Mouse (Mus musculus) forebrain, embryonic 15.5 days (tissue): ENCODE data around the gene B3galt1. TPM values are rescaled to one million over a fixed set of nuclear protein-coding genes. Genes with fewer than 3 reads are reported as not detected.
A peak's percentile ranks its signal among the peaks of the same experiment; 100 is the strongest.

ENCODE experiments used
- ATAC-seq: fragments of 200-750 bp; cut with Nextera tagmentation; replicated peaks from 2 replicates; pipeline ENCODE4 v1.8.0; 2017; ENCODE audit warnings: mild to moderate bottlenecking, moderate TSS enrichment, moderate library complexity
- H3K27ac ChIP-seq: fragments of 300-500 bp; sonication (generic); replicated peaks from 2 replicates; pipeline ENCODE4 v1.5.1; 2015; ENCODE audit warnings: mild to moderate bottlenecking, inconsistent platforms
- H3K27me3 ChIP-seq: fragments of 300-500 bp; sonication (generic); 2 replicates; pipeline ENCODE4 v1.6.1; 2015; ENCODE audit warnings: inconsistent platforms
- H3K36me3 ChIP-seq: fragments of 300-500 bp; sonication (generic); 2 replicates; pipeline ENCODE4 v1.6.1; 2015; ENCODE audit warnings: mild to moderate bottlenecking, inconsistent platforms
- H3K4me1 ChIP-seq: fragments of 300-500 bp; sonication (generic); 2 replicates; pipeline ENCODE4 v1.6.1; 2015; ENCODE audit warnings: inconsistent platforms
- H3K4me2 ChIP-seq: fragments of 300-500 bp; sonication (generic); replicated peaks from 2 replicates; pipeline ENCODE4 v1.6.1; 2015; ENCODE audit warnings: mild to moderate bottlenecking, inconsistent platforms
- H3K4me3 ChIP-seq: fragments of 300-500 bp; sonication (generic); 2 replicates; pipeline ENCODE4 v1.5.1; 2015; ENCODE audit warnings: mild to moderate bottlenecking, inconsistent platforms
- H3K9ac ChIP-seq: fragments of 300-500 bp; sonication (generic); replicated peaks from 2 replicates; pipeline ENCODE4 v1.6.1; 2015; ENCODE audit warnings: mild to moderate bottlenecking, inconsistent platforms
- H3K9me3 ChIP-seq: fragments of 300-500 bp; sonication (generic); 2 replicates; pipeline ENCODE4 v1.6.1; 2016; ENCODE audit warnings: inconsistent platforms
- WGBS: fragments of 180-500 bp; shearing (Covaris S2); methylation state at CpG from one replicate; pipeline ENCODE4 v1.1.7; 2015; ENCODE audit warnings: mixed read lengths; 5-methylcytosine and 5-hydroxymethylcytosine counted together
- polyA plus RNA-seq: library from polyadenylated mRNA; unstranded; fragments of >200 nt; fragmentation: Nextera tagmentation; extraction: Ambion mirVana; gene quantifications from 2 replicates; pipeline ENCODE4 v1.2.1, GENCODE M21; 2015

Gene B3galt1
- polyA plus RNA-seq, 1 experiment from 2014 or later, result 56.0 TPM

DNA sequence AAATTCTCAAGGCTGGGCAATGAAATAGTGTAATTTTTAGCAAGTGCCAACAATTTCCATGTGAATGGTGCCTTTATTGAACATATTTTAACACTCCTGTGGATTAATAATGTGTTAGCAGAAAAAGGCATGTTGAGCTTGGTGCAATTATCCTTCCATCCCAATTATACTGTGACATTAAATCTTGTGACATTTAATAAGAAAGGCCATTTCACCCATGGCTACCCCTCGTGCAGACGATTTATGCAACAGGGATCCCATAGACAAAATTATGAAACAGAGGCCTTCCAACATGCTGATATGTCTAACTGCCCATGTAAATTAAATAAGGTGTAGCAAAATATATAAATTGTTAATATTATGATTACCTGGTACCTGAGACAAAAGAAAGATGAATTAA is 293.3 kb downstream of the B3galt1 start:
- Histone ChIP-seq H3K9ac (no peak overlapping the region), H3K4me2 (no peak overlapping the region), H3K36me3 (no peaks in the 10 kb centered on the region), H3K9me3 (no peaks in the 10 kb centered on the region), H3K4me1 (no peaks in the 10 kb centered on the region), H3K27ac (no peak overlapping the region), H3K4me3 (no peak overlapping the region), H3K27me3 (no peaks in the 10 kb centered on the region)
- no peak for ATAC-seq
- 51% methylated on average over 2 of the region's 2 CpGs for WGBS

DNA sequence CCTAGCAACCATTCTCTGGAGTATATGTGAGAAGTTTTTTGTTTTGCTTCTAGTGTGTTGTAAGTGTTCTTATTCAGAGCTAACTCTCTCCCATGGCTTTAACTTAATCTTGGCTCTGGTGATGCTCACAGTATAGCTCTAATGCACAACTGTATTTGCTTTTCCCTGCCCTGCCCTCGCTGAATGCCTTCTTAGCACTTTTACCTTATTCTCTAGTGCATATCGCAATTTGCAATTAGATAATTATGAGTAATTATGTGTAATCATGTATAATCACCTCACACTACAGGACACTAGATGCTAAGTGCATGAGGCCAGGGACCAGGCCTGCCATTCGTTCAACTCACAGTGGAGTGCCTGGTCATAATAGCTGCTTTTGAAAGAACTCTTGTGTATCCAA is 307.7 kb downstream of the B3galt1 start:
- no peak overlapping the region for H3K9ac ChIP-seq
- H3K4me3 ChIP-seq, result no peak overlapping the region
- ATAC-seq, result peak; percentile 43; the same call in 1 of the 2 replicates
- H3K9me3 ChIP-seq, result no peaks in the 10 kb centered on the region
- H3K27me3 ChIP-seq, result no peaks in the 10 kb centered on the region
- no peak overlapping the region for H3K27ac ChIP-seq
- no peaks in the 10 kb centered on the region for H3K36me3 ChIP-seq
- WGBS, result 38% methylated on average over 3 of the region's 3 CpGs
- no peak overlapping the region for H3K4me2 ChIP-seq
- no peaks in the 10 kb centered on the region for H3K4me1 ChIP-seq

DNA sequence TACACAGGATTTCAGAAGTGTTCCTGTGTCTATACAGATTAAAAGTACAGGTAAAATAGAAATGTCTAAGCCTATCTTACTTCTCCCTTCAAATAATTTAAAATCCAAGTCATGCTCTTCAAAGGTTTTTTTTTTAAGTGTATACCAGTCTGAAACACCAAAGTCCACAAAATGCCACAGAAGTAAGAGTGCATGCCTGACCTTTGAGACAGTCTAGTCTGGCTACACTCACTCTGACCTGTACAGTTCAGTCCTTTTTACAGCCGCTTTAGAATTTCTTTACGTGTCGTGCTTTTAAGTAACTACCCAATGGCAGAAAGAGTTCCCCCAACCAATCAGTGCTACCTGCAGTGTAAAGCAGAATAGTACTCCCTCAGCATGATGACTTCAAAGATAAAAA is 314.2 kb downstream of the B3galt1 start:
- 84% methylated on average over 3 of the region's 3 CpGs for WGBS
- no peaks in the 10 kb centered on the region for H3K9me3 ChIP-seq
- no peak overlapping the region for H3K4me3 ChIP-seq
- H3K4me2 ChIP-seq, result no peak overlapping the region
- no peaks in the 10 kb centered on the region for H3K27me3 ChIP-seq
- H3K4me1 ChIP-seq, result no peaks in the 10 kb centered on the region
- no peak overlapping the region for H3K9ac ChIP-seq
- no peak for ATAC-seq
- H3K27ac ChIP-seq, result no peak overlapping the region
- no peaks in the 10 kb centered on the region for H3K36me3 ChIP-seq

DNA sequence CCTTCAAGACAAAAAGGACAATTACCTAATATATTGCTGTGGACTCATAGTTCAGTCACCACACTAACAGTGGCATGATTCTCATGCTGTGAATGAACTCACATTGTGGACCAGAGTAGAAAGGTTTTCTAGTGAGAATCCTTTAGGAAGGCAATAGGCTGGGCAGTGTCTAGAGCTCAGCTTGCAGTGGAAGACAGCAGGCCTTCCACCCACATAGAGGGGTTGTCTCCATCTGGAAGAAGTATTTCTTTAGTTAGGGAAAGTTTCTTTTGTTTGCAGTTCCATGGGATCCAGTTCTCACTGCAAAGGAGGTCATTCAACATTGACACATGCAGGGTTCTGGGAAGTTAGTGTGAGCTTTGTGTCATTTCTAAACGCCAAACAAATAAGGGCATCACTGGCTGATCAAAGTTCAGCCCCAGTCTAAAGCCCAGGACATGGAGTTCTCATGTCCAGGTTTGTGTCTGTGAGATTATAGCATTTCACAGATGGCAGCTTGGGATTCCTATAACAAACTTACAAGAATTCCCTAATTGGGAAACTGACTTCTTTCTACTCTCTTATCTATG is 316.1 kb downstream of the B3galt1 start:
- no peak for ATAC-seq
- no peak overlapping the region for H3K4me3 ChIP-seq
- H3K27ac ChIP-seq, result no peak overlapping the region
- no peaks in the 10 kb centered on the region for H3K27me3 ChIP-seq
- WGBS, result 80% methylated on average over 1 of the region's 1 CpGs
- no peak overlapping the region for H3K9ac ChIP-seq
- no peak overlapping the region for H3K4me2 ChIP-seq
- no peaks in the 10 kb centered on the region for H3K36me3 ChIP-seq
- no peaks in the 10 kb centered on the region for H3K9me3 ChIP-seq
- H3K4me1 ChIP-seq, result no peaks in the 10 kb centered on the region

DNA sequence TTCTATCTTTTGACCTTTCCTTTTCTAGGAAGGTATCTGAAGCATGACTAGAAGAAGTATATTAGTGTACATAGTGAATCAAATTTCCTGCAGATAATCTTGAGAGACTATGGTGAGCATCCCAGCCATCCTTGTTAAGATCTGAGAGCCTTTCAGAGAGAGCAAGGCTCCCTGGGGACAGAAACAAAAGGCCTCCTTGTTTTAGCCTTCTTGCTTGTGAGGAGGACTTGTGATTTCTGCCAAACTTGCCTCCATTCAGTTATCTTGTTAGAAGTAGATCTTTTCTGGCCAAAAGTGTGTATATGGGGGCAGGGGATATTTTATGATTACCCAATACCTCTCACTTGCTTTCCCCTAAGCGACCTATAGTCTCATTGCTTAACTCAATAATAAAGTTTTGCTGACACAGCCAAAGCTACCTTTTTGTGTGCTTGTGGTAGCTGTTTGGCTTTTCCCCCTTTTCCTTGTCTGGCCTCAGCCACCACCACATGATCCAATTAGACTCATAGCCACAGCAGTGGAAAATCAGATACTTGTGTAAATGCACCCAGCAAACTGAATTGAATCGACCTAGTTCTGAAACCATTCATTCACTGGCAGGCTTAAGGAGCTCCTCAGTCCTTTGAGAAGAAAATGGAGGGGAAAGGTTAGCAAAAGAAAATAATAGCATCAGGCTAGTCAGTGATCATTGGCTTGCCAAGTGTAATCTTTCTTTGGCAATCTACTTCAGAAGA is 332.5 kb downstream of the B3galt1 start:
- no peaks in the 10 kb centered on the region for H3K9me3 ChIP-seq
- H3K27me3 ChIP-seq, result no peaks in the 10 kb centered on the region
- ATAC-seq, result peak; percentile 29
- no peak overlapping the region for H3K4me2 ChIP-seq
- H3K27ac ChIP-seq, result no peak overlapping the region
- H3K4me3 ChIP-seq, result no peak overlapping the region
- no peak overlapping the region for H3K9ac ChIP-seq
- WGBS, result 15% methylated on average over 2 of the region's 2 CpGs
- peaks cover 11% of the 10 kb centered on the region; the same call in 1 of the 2 replicates for H3K4me1 ChIP-seq
- H3K36me3 ChIP-seq, result no peaks in the 10 kb centered on the region

DNA sequence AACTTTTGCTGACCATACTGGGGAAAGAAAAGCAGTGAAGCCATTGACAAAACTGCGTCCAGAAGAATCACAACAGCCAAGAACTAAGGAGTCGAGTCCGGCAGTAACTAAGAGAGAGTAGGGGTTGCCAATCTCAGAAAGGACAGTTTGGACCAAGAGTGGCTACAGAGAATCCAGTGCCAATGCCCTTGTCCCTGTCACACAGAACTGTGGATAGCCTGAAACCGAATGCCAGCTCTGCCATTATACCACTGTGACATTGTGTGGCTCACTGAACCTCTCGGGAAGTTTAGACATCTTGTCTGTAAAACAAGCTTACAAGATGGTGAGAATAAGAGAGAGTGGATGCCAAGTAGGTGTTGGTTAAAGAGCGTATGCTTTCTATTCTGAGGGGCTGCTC is 335.9 kb downstream of the B3galt1 start:
- ATAC-seq, result no peak
- H3K4me1 ChIP-seq, result peaks cover 11% of the 10 kb centered on the region; the same call in 1 of the 2 replicates
- H3K4me3 ChIP-seq, result no peak overlapping the region
- WGBS, result 49% methylated on average over 6 of the region's 6 CpGs
- H3K27ac ChIP-seq, result no peak overlapping the region
- no peaks in the 10 kb centered on the region for H3K27me3 ChIP-seq
- no peak overlapping the region for H3K4me2 ChIP-seq
- no peaks in the 10 kb centered on the region for H3K9me3 ChIP-seq
- H3K9ac ChIP-seq, result no peak overlapping the region
- H3K36me3 ChIP-seq, result no peaks in the 10 kb centered on the region

DNA sequence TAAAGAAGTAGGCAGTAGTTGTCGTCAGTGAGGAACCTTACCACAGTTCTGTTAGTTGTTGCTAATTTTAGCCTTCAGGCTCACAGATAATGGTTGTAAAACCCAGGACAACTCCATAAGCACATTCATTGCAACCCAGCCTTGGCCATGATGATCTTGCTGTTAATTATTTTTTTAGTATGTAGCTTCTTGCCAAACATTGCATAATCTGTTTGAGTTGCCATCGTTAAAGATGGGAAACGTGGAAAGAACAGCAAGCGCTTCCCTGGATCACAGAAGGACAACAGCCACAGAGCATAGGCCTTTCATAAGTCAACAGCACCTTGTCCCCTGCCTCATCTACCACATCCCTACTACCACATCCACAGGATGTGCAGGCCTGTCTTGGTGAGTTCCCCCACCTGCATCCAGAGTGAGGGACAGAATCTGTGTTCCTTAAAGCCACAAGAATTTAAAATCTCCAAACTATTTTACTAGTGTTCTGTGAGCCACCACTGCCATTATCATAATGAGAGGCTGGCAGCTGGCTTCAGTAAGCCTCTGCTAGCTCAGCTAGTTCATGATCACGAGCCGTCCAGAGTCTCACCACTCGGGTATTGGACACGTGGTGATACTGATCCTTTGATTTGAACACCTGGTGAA is 337.1 kb downstream of the B3galt1 start:
- Histone ChIP-seq H3K9me3 (no peaks in the 10 kb centered on the region), H3K27ac (no peak overlapping the region), H3K27me3 (no peaks in the 10 kb centered on the region), H3K4me3 (no peak overlapping the region), H3K4me1 (peaks cover 11% of the 10 kb centered on the region; the same call in 1 of the 2 replicates), H3K36me3 (no peaks in the 10 kb centered on the region), H3K4me2 (no peak overlapping the region), H3K9ac (no peak overlapping the region)
- 51% methylated on average over 8 of the region's 8 CpGs for WGBS
- ATAC-seq, result no peak

DNA sequence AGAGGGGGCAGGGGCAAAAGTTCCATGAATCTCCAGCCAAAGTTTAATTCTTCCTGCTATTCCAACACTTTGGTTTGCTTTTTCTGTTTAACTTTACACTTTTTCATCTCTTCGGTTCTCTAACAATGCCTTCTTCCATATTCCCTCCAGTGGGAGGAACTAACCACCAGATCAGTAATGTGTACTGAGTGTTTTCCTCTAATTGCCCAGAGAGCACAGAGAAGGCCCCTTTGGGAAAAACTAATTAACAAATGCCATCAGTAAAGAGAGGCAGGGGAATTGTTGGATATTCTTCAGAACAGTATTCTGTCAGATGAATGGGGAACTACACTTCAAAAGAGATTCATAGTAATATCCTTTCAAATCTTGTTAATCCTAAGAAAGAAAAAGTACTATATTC is 338.1 kb downstream of the B3galt1 start:
- no peak overlapping the region for H3K27ac ChIP-seq
- H3K4me2 ChIP-seq, result no peak overlapping the region
- no peak overlapping the region for H3K4me3 ChIP-seq
- no peak overlapping the region for H3K9ac ChIP-seq
- ATAC-seq, result no peak
- H3K4me1 ChIP-seq, result 0 out of 2 replicates have a peak, but pooled peaks cover 5% of the 10 kb centered on the region
- no peaks in the 10 kb centered on the region for H3K27me3 ChIP-seq
- no peaks in the 10 kb centered on the region for H3K36me3 ChIP-seq
- 7% methylated on average over 1 of the region's 1 CpGs for WGBS
- no peaks in the 10 kb centered on the region for H3K9me3 ChIP-seq

DNA sequence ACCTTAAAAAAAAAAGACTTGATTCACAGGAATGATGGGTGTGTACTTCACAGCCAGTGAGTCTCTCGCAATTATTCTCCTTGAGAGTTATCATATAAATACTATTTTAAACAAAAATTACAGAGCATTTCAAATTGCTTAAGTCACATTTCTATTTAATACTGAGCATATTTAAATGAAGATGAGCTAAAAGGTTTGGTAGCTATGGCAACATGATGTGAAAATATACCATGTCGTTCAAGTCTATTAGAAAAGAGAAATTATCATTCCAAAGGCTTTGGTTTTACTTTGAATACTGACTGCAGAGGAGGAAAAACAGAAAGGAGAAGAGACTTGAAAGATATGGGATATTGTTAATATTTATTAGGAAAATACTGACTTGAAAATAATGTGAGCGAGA is 366.3 kb downstream of the B3galt1 start:
- WGBS, result 72% methylated on average over 3 of the region's 3 CpGs
- ATAC-seq, result no peak
- H3K9ac ChIP-seq, result no peak overlapping the region
- H3K36me3 ChIP-seq, result no peaks in the 10 kb centered on the region
- H3K27ac ChIP-seq, result no peak overlapping the region
- H3K4me3 ChIP-seq, result no peak overlapping the region
- no peak overlapping the region for H3K4me2 ChIP-seq
- H3K9me3 ChIP-seq, result no peaks in the 10 kb centered on the region
- no peaks in the 10 kb centered on the region for H3K4me1 ChIP-seq
- H3K27me3 ChIP-seq, result no peaks in the 10 kb centered on the region

DNA sequence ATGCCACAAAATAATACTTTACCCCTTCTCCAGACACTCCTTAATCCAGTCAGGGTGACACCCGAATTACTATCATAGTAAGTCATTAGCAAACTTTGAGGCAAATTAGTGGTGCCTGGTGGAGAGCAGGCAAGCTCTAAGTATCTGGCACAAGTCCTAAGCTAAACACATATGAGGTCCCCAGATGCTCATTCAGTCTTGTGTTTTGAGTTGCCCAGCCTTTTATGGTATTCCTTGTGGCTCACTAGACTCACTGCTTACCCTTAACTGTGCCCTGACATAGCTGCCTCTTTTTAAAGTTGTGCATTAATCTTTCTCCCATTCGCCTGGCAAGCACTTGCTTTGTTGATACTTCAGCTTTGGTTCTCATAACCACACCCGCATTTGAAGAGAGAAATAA is 382.7 kb downstream of the B3galt1 start:
- H3K27me3 ChIP-seq, result no peaks in the 10 kb centered on the region
- no peak for ATAC-seq
- no peak overlapping the region for H3K9ac ChIP-seq
- no peak overlapping the region for H3K4me3 ChIP-seq
- no peak overlapping the region for H3K4me2 ChIP-seq
- 59% methylated on average over 3 of the region's 3 CpGs for whole genome bisulfite sequencing
- no peak overlapping the region for H3K27ac ChIP-seq
- no peaks in the 10 kb centered on the region for H3K36me3 ChIP-seq
- H3K9me3 ChIP-seq, result no peaks in the 10 kb centered on the region
- peaks cover 6% of the 10 kb centered on the region for H3K4me1 ChIP-seq

DNA sequence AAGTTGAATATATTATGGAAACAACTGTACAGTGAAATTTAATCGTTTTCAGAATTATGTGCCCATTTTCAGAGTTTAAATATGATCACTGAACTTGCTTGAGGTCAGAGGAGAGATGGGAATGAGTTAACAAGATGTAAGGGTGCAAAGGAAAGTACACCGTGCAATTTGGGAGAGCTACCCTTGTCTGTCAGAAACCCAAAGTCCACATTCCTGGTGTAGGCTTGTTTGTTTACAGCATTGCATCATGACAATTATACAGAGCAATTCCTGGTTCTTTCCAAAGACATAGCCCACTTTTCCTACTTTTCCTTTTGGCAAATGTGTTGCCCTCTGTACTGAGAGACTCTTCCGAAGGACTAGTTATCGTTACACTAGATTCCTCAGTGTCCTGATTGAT is 390.5 kb downstream of the B3galt1 start:
- Histone ChIP-seq H3K4me2 (no peak overlapping the region), H3K9ac (no peak overlapping the region), H3K4me3 (no peak overlapping the region), H3K27me3 (no peaks in the 10 kb centered on the region), H3K27ac (no peak overlapping the region), H3K4me1 (no peaks in the 10 kb centered on the region), H3K36me3 (no peaks in the 10 kb centered on the region), H3K9me3 (no peaks in the 10 kb centered on the region)
- 85% methylated on average over 4 of the region's 4 CpGs for WGBS
- no peak for ATAC-seq

DNA sequence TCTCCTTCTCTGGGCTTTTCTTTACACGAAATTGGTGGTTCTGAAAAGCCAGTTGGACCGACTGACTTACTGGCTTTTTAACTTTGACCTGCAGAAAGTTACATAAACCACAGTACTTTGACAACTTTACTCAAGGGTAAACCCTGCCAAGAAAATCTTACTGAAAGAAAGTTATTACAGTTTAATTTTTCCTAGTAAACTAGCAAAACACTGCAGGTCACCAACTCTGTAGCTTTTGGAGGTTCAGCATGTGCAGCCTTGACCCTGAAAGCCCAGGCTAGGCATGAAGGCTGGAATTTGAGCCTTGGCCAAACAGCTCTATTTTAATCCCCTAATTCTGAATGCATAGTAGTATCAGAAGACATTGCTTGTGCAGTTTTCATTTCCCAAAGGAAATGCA is 391.9 kb downstream of the B3galt1 start:
- WGBS, result 82% methylated on average over 2 of the region's 2 CpGs
- no peaks in the 10 kb centered on the region for H3K9me3 ChIP-seq

More for the DNA sequence above, 391.9 kb downstream of the B3galt1 start:
- no peak overlapping the region for H3K4me2 ChIP-seq
- H3K4me3 ChIP-seq, result no peak overlapping the region
- no peak overlapping the region for H3K9ac ChIP-seq
- no peak overlapping the region for H3K27ac ChIP-seq
- no peaks in the 10 kb centered on the region for H3K27me3 ChIP-seq
- H3K4me1 ChIP-seq, result no peaks in the 10 kb centered on the region
- H3K36me3 ChIP-seq, result no peaks in the 10 kb centered on the region
- ATAC-seq, result no peak
